Mouse (Mus musculus) MEL (cell line): Measurements from ENCODE around the gene Arhgap29.

Experiments
- ETS1 ChIP-seq: IDR thresholded peaks from 2 replicates; pipeline ENCODE4 v1.6.1; 2012; ENCODE audit warnings: low read depth, mild to moderate bottlenecking, inconsistent platforms, low read length, improper control_type of control experiment, moderate library complexity
- MYC ChIP-seq: IDR thresholded peaks from 2 replicates; pipeline ENCODE4 v1.6.1; 2011; ENCODE audit warnings: low read depth, mild to moderate bottlenecking, low read length, improper control_type of control experiment, moderate library complexity
- NELFE ChIP-seq: IDR thresholded peaks from 2 replicates; pipeline ENCODE4 v1.6.1; 2011; ENCODE audit warnings: low read depth, low read length, improper control_type of control experiment
- POLR2A ChIP-seq, 2 experiments: IDR thresholded peaks; 2 replicates each; pipeline ENCODE4 v1.6.1; 2011 to 2012; ENCODE audit warnings: low read length in 2 of 2, mild to moderate bottlenecking in 2 of 2, control low read depth in 1 of 2, improper control_type of control experiment in 1 of 2, low read depth in 1 of 2, moderate library complexity in 1 of 2; ENCODE audit not compliant: control insufficient read depth in 1 of 2, insufficient read depth in 1 of 2, poor library complexity in 1 of 2
- UBTF ChIP-seq: IDR thresholded peaks from 2 replicates; pipeline ENCODE4 v1.6.1; 2012; ENCODE audit warnings: low read depth, mild to moderate bottlenecking, inconsistent platforms, low read length, improper control_type of control experiment, moderate library complexity, borderline replicate concordance; ENCODE audit not compliant: insufficient read depth

DNA sequence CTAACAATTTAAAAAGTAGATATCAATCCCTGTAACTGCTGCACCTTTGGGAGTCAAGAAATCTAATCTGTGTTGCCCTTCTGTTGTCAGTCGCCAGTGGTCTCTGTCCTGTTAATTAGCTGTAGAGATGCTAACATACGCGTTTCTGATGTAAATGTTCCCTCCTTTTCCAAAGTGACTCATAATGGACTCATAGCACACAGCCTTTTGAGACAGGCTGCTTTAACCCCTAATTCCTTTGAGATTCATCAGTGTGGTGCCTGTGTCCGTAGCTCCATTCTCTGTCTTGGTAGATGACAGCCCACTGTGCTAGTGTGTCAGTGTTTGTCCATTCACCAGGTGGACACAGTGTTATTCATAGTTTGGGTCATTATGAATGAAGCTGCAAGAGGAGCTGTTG, 42.8 kb downstream of the Arhgap29 start:
- TF ChIP-seq ETS1 (no peak), NELFE (no peak), UBTF (no peak), POLR2A (IDR thresholded peaks at IDR 0.05; ENCODE audit: control insufficient read depth in 1 of 2, insufficient read depth in 1 of 2, low read depth in 1 of 2, low read length in 2 of 2, poor library complexity in 1 of 2) (no peak), MYC (no peak)
